Mouse (Mus musculus) layer of hippocampus, adult 2 months (tissue): Measurements from ENCODE around the gene Crtc1. TPM values are rescaled to one million over a fixed set of nuclear protein-coding genes. Genes with fewer than 3 reads are reported as not detected.

Source experiments
- DNase-seq, 2 experiments: peaks; one replicate each; pipeline ENCODE4 v3.0.0; 2022; ENCODE audit warnings: low spot score in 2 of 2
- H3K27ac ChIP-seq: fragments of 200-600 bp; 2 replicates; pipeline ENCODE4 v1.8.1; 2022
- H3K4me3 ChIP-seq: fragments of 200-600 bp; 2 replicates; pipeline ENCODE4 v1.8.1; 2022; ENCODE audit warnings: mild to moderate bottlenecking
- CTCF ChIP-seq: fragments of 200-600 bp; conservative IDR thresholded peaks from 2 replicates; pipeline ENCODE4 v1.8.1; 2022; ENCODE audit warnings: antibody characterized with exemption, mild to moderate bottlenecking, moderate library complexity
- total RNA-seq, 2 experiments: library from RNA; stranded (reverse); gene quantifications; 2 replicates each; pipeline ENCODE4 v1.2.3; 2021

Crtc1 gene
- total RNA-seq, 2 experiments from 2014 or later: 191 to 208 TPM

DNA sequence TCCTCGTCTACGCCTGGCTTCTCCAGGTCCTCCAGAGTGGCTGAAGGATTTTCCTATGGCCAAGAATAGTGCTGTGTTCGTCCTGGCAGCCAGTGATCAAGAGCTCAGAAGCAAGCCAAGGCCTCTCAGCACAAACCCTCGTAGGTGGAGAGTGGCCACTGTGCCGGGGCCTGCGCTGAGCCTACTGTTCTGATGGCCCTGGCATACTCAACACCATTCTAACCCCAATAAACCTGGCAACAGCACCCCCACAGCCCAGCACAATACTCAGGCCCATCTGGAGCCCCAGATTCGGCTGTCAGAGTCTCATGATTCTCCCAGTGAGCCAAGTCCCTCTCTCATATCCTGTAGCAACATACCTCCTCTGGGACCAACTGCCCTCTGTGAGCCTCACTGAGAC lies 98.7 kb downstream of the Crtc1 start:
- TF ChIP-seq CTCF: no peak
- no peak overlapping the region for H3K4me3 ChIP-seq
- H3K27ac ChIP-seq: peak overlapping the region; percentile 77
- no peak for DNase-seq

DNA sequence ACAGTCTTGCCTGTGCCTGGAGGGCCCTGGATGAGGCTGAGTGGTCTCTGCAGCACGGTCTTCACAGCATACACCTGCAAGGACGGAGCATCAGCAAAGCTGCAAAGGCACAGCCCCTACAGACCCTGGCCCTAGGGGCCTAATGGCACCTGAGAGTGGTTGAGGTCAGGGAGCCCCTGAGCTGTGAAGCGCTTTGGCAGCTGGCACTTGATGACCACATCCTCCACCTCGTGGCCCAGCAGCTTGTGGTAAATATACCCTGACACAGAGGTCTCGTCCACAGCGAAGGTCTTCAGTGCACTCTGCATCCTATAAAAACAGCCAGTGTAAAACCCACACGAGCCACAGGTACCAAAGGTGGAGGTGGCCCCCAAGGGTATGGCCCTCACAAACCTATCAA lies 100.4 kb downstream of the Crtc1 start:
- no peak for TF ChIP-seq CTCF
- DNase-seq: no peak
- no peak overlapping the region for H3K27ac ChIP-seq
- no peak overlapping the region for H3K4me3 ChIP-seq

DNA sequence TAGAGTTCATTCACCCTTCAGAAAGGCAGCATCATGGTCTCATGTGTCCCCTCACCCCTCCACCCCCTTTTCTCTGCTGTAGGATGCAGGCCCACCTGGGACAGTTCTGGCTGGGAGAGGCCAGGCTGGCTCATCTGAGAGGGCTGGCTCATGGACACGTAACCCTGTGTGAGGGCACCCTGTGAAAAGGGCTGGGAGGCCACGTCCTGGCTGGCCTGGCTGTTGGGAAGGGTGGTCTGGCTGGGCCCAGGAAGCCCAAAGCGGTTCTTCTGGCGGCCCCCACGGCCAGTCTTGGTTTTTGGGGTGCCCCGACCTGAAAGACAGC lies 106.5 kb downstream of the Crtc1 start:
- no peak for TF ChIP-seq CTCF
- DNase-seq: no peak
- no peak overlapping the region for H3K4me3 ChIP-seq
- peak overlapping the region; percentile 77; the same call in 1 of the 2 replicates for H3K27ac ChIP-seq

Other genes with a start within 250 kb of the Crtc1 start
- gene Slc25a42, start 227.3 kb downstream of the Crtc1 start, total RNA-seq: 10 to 100 TPM; 43.9 to 44.0 TPM
- gene Sugp2, start 205.4 kb downstream of the Crtc1 start, total RNA-seq: 100 to 1,000 TPM; 130 to 131 TPM
- gene Armc6, start 205.1 kb downstream of the Crtc1 start, total RNA-seq: 10 to 100 TPM; 45.6 to 47.1 TPM
- 10 to 100 TPM; 87.7 to 90.5 TPM for gene Homer3, start 156.8 kb downstream of the Crtc1 start, total RNA-seq
- 10 to 100 TPM; 45.5 to 52.1 TPM for gene Ddx49, start 137.1 kb downstream of the Crtc1 start, total RNA-seq
- 100 to 1,000 TPM; 139 to 157 TPM for gene Cope, start 137.1 kb downstream of the Crtc1 start, total RNA-seq
- 100 to 1,000 TPM; 110 to 113 TPM for gene Cers1, start 123.8 kb downstream of the Crtc1 start, total RNA-seq
- gene Gdf1, start 109.8 kb downstream of the Crtc1 start, total RNA-seq: 10 to 100 TPM; 12.1 to 14.4 TPM
- 10 to 100 TPM; 67.7 to 68.7 TPM for gene Upf1, start 86.3 kb downstream of the Crtc1 start, total RNA-seq
- under 1 TPM; 0.29 to 0.56 TPM for gene Comp, start 66.0 kb downstream of the Crtc1 start, total RNA-seq
- 10 to 100 TPM; 56.8 to 60.2 TPM for gene Klhl26, start 37.4 kb upstream of the Crtc1 start, total RNA-seq
- 100 to 1,000 TPM; 321 to 339 TPM for gene Tmem59l, start 47.8 kb upstream of the Crtc1 start, total RNA-seq
- 10 to 100 TPM; 44.5 to 47.1 TPM for gene Crlf1, start 53.6 kb upstream of the Crtc1 start, total RNA-seq
- 10 to 100 TPM; 93.9 to 98.1 TPM for gene Rex1bd, start 67.2 kb upstream of the Crtc1 start, total RNA-seq
- gene Uba52, start 71.2 kb upstream of the Crtc1 start, total RNA-seq: 1,000 to 10,000 TPM in 1 of 2 experiments, 100 to 1,000 TPM in 1; 970 to 1,000 TPM
- 100 to 1,000 TPM; 447 to 453 TPM for gene Fkbp8, start 88.1 kb upstream of the Crtc1 start, total RNA-seq
- 10 to 100 TPM; 37.2 to 40.7 TPM for gene Kxd1, start 88.4 kb upstream of the Crtc1 start, total RNA-seq
- 10 to 100 TPM; 20.5 to 24.4 TPM for gene Ell, start 99.9 kb upstream of the Crtc1 start, total RNA-seq
- 10 to 100 TPM; 41.4 to 46.4 TPM for gene Isyna1, start 154.8 kb upstream of the Crtc1 start, total RNA-seq
- 100 to 1,000 TPM; 274 to 297 TPM for gene Ssbp4, start 169.3 kb upstream of the Crtc1 start, total RNA-seq
- under 1 TPM; 0.54 to 0.97 TPM for gene Lrrc25, start 176.6 kb upstream of the Crtc1 start, total RNA-seq
- gene Gdf15, start 192.9 kb upstream of the Crtc1 start, total RNA-seq: under 1 TPM in 1 of 2 experiments, not detected in 1; 0.25 TPM
- gene Pgpep1, start 220.8 kb upstream of the Crtc1 start, total RNA-seq: 10 to 100 TPM; 25.4 to 29.1 TPM
- 10 to 100 TPM; 58.2 to 61.8 TPM for gene Lsm4, start 233.7 kb upstream of the Crtc1 start, total RNA-seq